Mouse (Mus musculus) embryonic facial prominence, embryonic 10.5 days (tissue): ENCODE data around the gene Hivep3. TPM values are rescaled to one million over a fixed set of nuclear protein-coding genes. Genes with fewer than 3 reads are reported as not detected.

ENCODE experiments used
- DNase-seq: peaks from one replicate; pipeline ENCODE4 v3.0.0-alpha.2; 2017; ENCODE audit warnings: low spot score
- H3K27ac ChIP-seq: fragments of 300-500 bp; sonication (generic); replicated peaks from 2 replicates; pipeline ENCODE4 v1.5.1; 2016; ENCODE audit warnings: mild to moderate bottlenecking
- H3K27me3 ChIP-seq: fragments of 300-500 bp; sonication (generic); replicated peaks from 2 replicates; pipeline ENCODE4 v1.6.1; 2016; ENCODE audit warnings: low read depth, mild to moderate bottlenecking; ENCODE audit not compliant: poor library complexity, severe bottlenecking
- H3K36me3 ChIP-seq: fragments of 300-500 bp; sonication (generic); replicated peaks from 2 replicates; pipeline ENCODE4 v1.6.1; 2016; ENCODE audit warnings: mild to moderate bottlenecking, moderate library complexity
- H3K4me1 ChIP-seq: fragments of 300-500 bp; sonication (generic); 2 replicates; pipeline ENCODE4 v1.6.1; 2016
- H3K4me3 ChIP-seq: fragments of 300-500 bp; sonication (generic); 2 replicates; pipeline ENCODE4 v1.5.1; 2016; ENCODE audit warnings: mild to moderate bottlenecking, moderate library complexity
- H3K9me3 ChIP-seq: fragments of 300-500 bp; sonication (generic); 2 replicates; pipeline ENCODE4 v1.6.1; 2016; ENCODE audit warnings: mild to moderate bottlenecking
- WGBS: fragments of 180-500 bp; shearing (Covaris S2); methylation state at CpG from one replicate; pipeline ENCODE4 v1.1.7; 2016; 5-methylcytosine and 5-hydroxymethylcytosine counted together
- polyA plus RNA-seq: library from polyadenylated mRNA; unstranded; fragments of >200 nt; fragmentation: Nextera tagmentation; extraction: Ambion mirVana; gene quantifications from 2 replicates; pipeline ENCODE4 v1.2.1, GENCODE M21; 2016

The Hivep3 gene
- polyA plus RNA-seq, 1 experiment from 2014 or later = 1.5 TPM

DNA sequence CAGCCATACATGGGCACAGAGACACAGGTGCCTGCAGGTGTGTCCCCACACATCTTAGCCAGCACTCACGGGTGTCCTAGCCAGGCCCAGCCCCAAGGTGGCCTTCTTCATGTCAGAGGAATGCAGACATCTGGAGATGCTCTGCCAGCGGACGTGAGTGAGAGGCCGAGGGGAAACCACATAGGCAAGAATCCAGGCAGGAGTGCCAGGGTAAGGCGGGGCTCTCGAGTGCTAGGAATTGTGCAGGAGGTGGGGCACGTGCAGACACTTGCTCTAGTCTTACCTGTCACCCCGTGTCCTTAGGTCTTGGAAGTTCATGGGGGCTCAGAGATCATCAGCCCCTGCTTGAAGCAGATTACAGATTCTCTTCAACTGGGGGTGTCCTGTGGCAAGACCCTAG, 412.3 kb downstream of the Hivep3 start:
- Histone ChIP-seq H3K9me3 (no peaks in the 10 kb centered on the region), H3K27me3 (peaks cover 38% of the 10 kb centered on the region), H3K4me1 (peaks cover 14% of the 10 kb centered on the region), H3K4me3 (no peak overlapping the region), H3K27ac (no peak overlapping the region), H3K36me3 (no peaks in the 10 kb centered on the region)
- WGBS = 80% methylated on average over 8 of the region's 8 CpGs
- no peak for DNase-seq

DNA sequence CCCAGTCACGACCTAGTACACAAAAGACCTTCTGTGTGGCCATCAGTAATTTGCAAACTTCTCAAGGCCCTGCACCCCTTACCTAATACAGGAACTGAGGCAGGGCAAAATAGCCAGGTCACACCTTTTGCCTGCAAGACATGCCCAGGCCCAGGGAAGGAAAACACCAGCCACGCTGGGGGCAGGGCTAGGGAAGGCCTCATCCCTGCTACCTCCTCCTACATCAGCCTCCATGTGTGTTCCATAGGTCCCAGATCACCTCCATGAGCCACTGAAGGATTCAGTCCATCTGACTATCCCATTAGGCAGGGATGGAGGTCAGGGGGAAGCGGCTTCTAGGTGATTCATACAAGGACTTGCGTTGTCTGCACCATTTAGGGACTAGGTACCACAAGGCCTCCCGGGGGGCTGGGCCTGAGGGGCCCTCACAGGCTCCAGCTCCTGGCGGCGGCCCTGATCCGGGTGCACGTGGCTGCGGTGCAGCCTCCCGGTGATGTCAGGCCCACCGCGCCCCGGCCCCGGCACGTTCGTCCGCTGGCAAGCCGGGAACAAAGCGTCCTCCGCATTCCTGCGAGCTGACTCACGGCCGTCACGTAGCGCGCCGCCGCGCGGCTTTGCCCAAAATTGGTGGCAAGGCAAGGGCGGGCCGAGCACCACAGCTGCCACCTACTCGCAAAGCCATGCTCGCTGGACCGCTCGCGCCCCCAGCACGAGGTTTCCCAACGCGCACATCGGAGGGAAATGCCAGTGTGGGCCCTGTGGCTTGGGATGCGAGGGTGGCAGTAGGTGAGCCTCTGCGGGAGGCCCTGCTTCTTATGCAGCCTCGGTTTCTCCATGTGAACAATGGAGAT, 414.9 kb downstream of the Hivep3 start:
- Histone ChIP-seq H3K9me3 (no peaks in the 10 kb centered on the region), H3K36me3 (no peaks in the 10 kb centered on the region), H3K4me3 (peak overlapping the region; percentile 51), H3K27ac (peak overlapping the region; percentile 74), H3K27me3 (peaks cover 39% of the 10 kb centered on the region), H3K4me1 (peaks cover 14% of the 10 kb centered on the region)
- DNase-seq = peak; percentile 86
- WGBS = 6% methylated on average over 45 of the region's 45 CpGs

DNA sequence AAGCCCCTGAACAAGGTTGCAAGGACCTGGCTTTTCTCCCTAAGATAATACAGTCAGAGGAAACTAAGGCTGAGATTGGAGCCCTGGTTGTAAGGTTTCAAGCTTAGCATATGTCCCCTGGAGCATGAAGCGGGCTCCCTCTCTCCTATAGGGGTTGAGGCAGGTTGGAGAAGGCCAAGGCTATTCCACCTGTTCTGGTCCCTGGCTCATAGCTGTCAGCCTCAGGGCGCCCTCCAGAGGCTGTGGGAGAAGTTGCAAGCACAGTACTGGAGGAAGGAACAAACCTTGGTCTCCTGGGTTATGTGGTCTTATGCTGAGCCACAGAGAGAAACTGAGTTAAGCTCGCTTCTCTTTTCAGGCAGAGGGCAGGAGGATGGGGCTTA, 415.5 kb downstream of the Hivep3 start:
- Histone ChIP-seq H3K27me3 (peaks cover 39% of the 10 kb centered on the region), H3K9me3 (no peaks in the 10 kb centered on the region), H3K36me3 (no peaks in the 10 kb centered on the region), H3K27ac (peak overlapping the region; percentile 74), H3K4me1 (peaks cover 14% of the 10 kb centered on the region), H3K4me3 (peak overlapping the region; percentile 51)
- peak; percentile 54 for DNase-seq
- 20% methylated on average over 3 of the region's 3 CpGs for WGBS

- no peaks in the 10 kb centered on the region for H3K9me3 ChIP-seq
- 65% methylated on average over 6 of the region's 6 CpGs for WGBS
- H3K27ac ChIP-seq = no peak overlapping the region
- no peaks in the 10 kb centered on the region for H3K36me3 ChIP-seq
- DNase-seq = no peak
- H3K27me3 ChIP-seq = peaks cover 39% of the 10 kb centered on the region
- H3K4me1 ChIP-seq = peaks cover 14% of the 10 kb centered on the region
- H3K4me3 ChIP-seq = no peak overlapping the region
Observed at GRCm38 (mm10) chr4:120150345-120150920, 416.8 kb downstream of the Hivep3 start.

DNA sequence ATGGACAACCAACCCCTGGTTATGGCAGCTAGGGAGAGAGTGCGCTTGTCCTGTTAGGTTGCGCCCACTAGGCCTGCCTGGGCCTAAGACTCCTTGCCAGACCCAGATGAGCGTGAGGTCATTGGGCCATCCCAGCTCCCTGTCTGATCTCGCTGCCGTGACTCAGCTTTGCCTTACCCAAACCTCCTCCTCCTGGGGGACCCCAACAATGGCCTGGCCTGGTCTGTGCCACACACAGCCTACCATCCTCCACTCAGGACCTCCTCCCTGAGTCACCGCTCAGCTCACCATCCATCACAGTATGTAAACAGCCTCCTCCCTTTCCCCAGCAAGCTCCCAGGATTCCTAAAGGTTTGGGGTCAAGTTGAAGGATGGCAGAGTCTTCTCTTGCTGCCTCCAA, 418.3 kb downstream of the Hivep3 start:
- peaks cover 39% of the 10 kb centered on the region for H3K27me3 ChIP-seq
- no peak for DNase-seq
- WGBS = 87% methylated on average over 6 of the region's 6 CpGs

DNA sequence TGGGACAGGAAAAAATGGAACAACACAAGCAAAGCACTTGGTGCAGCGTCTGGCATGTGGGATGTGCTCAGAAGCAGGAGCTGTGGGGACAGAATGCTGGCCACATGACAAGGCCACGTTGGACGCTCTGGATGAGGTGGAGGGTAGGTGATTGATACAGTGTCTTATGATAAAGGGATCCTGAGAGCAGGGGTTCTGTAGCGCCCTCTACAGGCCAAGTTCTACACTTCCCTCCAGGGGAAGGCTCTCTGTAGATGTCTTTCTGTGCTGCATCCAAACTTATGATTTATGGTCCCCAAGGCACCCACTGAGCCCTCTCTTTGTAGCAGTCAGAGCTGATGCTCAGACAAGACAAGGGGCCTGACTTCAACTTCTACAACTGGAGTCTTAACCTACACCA, 419.1 kb downstream of the Hivep3 start:
- Histone ChIP-seq H3K27me3 (peaks cover 34% of the 10 kb centered on the region), H3K27ac (no peak overlapping the region), H3K9me3 (no peaks in the 10 kb centered on the region), H3K4me1 (peaks cover 14% of the 10 kb centered on the region), H3K4me3 (no peak overlapping the region), H3K36me3 (no peaks in the 10 kb centered on the region)
- 65% methylated on average over 4 of the region's 4 CpGs for WGBS
- no peak for DNase-seq

More for the DNA sequence above, 418.3 kb downstream of the Hivep3 start:
- H3K9me3 ChIP-seq = no peaks in the 10 kb centered on the region
- no peak overlapping the region for H3K27ac ChIP-seq
- H3K4me3 ChIP-seq = no peak overlapping the region
- H3K36me3 ChIP-seq = no peaks in the 10 kb centered on the region
- H3K4me1 ChIP-seq = peaks cover 14% of the 10 kb centered on the region

GRCm38 (mm10) chr4:120153736-120154135, 420.2 kb downstream of the Hivep3 start:
- no peak overlapping the region for H3K4me3 ChIP-seq
- DNase-seq = no peak
- no peak overlapping the region for H3K27ac ChIP-seq
- no peaks in the 10 kb centered on the region for H3K36me3 ChIP-seq
- 85% methylated on average over 3 of the region's 3 CpGs for WGBS
- peaks cover 8% of the 10 kb centered on the region for H3K4me1 ChIP-seq
- H3K9me3 ChIP-seq = no peaks in the 10 kb centered on the region
- H3K27me3 ChIP-seq = peaks cover 26% of the 10 kb centered on the region

- H3K27ac ChIP-seq = peak overlapping the region; percentile 21; the same call in 1 of the 2 replicates
Observed at GRCm38 (mm10) chr4:120158714-120159310, 425.2 kb downstream of the Hivep3 start.

DNA sequence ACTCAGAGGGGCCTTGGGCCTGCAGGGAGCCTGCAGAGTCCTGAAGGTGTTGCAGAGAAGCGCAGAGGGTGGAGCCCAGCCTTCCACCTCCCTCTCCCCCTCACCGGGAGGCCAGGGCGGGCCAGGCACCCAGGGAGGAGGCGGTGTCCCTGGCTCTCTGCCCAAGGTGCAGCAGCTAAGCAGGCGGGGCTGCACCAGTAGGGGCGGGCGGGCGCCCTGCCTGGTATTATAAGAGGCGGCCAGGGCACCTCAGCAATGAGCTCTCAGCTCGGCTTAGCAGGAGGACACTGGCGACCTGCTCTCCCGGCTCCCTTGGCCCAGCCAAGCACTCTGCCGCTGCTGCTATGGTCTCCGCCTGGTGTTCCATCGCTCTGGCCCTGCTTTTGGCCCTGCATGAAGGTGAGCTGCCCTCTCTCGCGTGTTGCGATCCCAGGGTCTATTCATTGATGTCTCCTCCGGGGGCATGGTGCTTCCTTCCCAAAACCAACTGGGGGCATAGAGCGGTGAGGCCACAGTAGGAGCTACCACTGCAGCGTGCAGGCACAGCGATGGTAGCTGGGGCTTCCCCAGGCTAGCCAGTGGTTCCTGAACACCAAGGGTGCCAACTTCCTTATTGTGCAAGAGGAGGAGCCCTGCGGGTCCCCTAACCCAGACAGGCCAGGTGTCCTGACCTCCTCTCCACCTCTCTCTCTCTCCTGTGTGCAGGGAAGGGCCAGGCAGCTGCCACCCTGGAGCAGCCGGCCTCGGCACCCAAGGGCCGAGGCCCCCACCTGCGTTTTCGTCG, 427.8 kb downstream of the Hivep3 start, which contains the start of gene Edn2:
Edn2 (plus strand) TSS at position 41 of the 784 bp plus-strand sequence.
- no peak for DNase-seq
- Histone ChIP-seq H3K27me3 (peaks cover 42% of the 10 kb centered on the region), H3K4me1 (peaks cover 19% of the 10 kb centered on the region), H3K27ac (no peak within 1 kb of the TSS), H3K9me3 (no peaks in the 10 kb centered on the region), H3K36me3 (no peaks in the 10 kb centered on the region), H3K4me3 (no peak within 1 kb of the TSS)
- WGBS = 36% methylated on average over 29 of the region's 29 CpGs

More at GRCm38 (mm10) chr4:120158714-120159310, 425.2 kb downstream of the Hivep3 start:
- no peaks in the 10 kb centered on the region for H3K36me3 ChIP-seq
- DNase-seq = peak; percentile 21
- no peaks in the 10 kb centered on the region for H3K9me3 ChIP-seq
- H3K27me3 ChIP-seq = peaks cover 42% of the 10 kb centered on the region
- no peak overlapping the region for H3K4me3 ChIP-seq
- 33% methylated on average over 5 of the region's 5 CpGs for WGBS
- peaks cover 19% of the 10 kb centered on the region for H3K4me1 ChIP-seq

GRCm38 (mm10) chr4:120162586-120162985, 429.0 kb downstream of the Hivep3 start:
- no peaks in the 10 kb centered on the region for H3K36me3 ChIP-seq
- H3K4me3 ChIP-seq = no peak overlapping the region
- no peak for DNase-seq
- no peaks in the 10 kb centered on the region for H3K9me3 ChIP-seq
- H3K27me3 ChIP-seq = peaks cover 42% of the 10 kb centered on the region
- H3K4me1 ChIP-seq = peaks cover 19% of the 10 kb centered on the region
- 92% methylated on average over 8 of the region's 8 CpGs for WGBS
- no peak overlapping the region for H3K27ac ChIP-seq

DNA sequence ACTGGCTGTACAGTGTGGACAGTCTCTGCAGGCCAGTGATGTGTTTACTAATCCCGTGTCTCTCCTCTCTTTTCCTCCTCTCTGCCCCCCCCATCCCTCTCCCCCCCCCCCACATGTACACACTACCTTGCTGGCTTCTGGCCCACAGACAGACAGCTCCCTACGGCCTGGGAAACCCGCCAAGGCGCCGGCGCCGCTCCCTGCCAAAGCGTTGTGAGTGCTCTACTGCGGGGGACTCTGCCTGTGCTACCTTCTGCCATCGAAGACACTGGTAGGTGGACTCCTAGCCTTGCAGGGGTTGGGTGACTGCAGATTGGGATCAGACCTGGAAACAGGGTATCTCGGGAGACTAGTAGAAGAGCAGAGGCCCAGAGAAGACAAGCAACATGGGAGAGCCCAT, 429.7 kb downstream of the Hivep3 start:
- no peak for DNase-seq
- Histone ChIP-seq H3K27ac (0 out of 2 replicates have a peak overlapping the region, but pooled peaks have one; percentile 2), H3K9me3 (no peaks in the 10 kb centered on the region), H3K4me1 (peaks cover 19% of the 10 kb centered on the region), H3K27me3 (peaks cover 39% of the 10 kb centered on the region), H3K36me3 (no peaks in the 10 kb centered on the region), H3K4me3 (no peak overlapping the region)
- WGBS = 69% methylated on average over 11 of the region's 11 CpGs

- Histone ChIP-seq H3K27ac (no peak overlapping the region), H3K4me3 (no peak overlapping the region), H3K9me3 (no peaks in the 10 kb centered on the region), H3K36me3 (no peaks in the 10 kb centered on the region), H3K27me3 (peaks cover 39% of the 10 kb centered on the region), H3K4me1 (peaks cover 16% of the 10 kb centered on the region)
- DNase-seq = no peak
- 84% methylated on average over 5 of the region's 5 CpGs for WGBS
Observed at GRCm38 (mm10) chr4:120164316-120164715, 430.7 kb downstream of the Hivep3 start.
